Mouse (Mus musculus) regulatory T cell (primary cell): Measurements from ENCODE around the gene Lat.
"Not testable (repeated sequence)": the region's sequence is repeated elsewhere in the genome, so short reads cannot be mapped to it uniquely, and the experiment has no call there.

Experiments used
- in situ Hi-C: fragments of 300-600 bp; cut with MboI, MseI; formaldehyde crosslinking; loops from one replicate; pipeline ENCODE4 v1.15.1; 2025; ENCODE audit warnings: high pct_unique_total_duplicates

Gene Lat

DNA sequence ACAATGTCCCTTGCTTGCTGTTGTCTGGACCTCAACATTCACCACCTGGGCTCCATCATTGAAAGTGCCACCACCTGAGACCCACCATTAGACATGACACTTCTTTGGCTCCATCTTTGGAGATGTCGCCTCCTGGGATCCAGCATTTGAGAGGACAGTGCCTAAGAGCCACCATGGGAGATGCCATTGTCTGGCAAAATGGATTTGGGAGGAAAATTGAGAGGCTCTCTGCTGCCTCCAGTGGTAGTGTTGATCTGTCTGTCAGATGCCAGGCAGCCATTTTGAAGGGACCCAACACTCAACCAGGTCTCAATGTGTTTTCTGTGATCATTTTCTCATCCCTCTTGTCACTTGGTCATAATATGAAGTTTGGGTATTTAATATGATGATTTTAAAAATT is 33.8 kb downstream of the Lat start:
- in situ Hi-C loops, result no loop called here

DNA sequence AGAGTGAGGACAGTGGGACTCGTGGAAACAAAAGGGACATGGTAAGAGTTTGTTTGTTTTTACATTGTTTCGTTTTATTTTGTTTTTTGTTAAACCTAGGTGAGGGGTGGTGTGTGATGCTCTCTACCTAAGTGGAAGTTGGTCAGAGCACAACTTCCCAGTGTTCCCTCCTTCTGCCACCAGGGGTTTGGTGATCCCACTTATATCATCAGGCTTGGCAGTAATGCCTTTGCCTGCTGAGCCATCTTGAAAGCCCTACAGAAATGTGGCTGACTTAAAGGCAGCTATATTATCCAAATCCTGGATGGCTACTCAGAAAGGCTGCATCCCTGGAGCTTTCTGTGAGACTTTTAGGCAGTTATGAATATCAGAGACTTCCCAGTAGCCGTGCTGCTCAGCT is 36.7 kb downstream of the Lat start:
- in situ Hi-C loops, result loop anchor here (5.0 kb wide), 1 partner anchor 35 kb away; the partner anchor contains the start of gene Lat

DNA sequence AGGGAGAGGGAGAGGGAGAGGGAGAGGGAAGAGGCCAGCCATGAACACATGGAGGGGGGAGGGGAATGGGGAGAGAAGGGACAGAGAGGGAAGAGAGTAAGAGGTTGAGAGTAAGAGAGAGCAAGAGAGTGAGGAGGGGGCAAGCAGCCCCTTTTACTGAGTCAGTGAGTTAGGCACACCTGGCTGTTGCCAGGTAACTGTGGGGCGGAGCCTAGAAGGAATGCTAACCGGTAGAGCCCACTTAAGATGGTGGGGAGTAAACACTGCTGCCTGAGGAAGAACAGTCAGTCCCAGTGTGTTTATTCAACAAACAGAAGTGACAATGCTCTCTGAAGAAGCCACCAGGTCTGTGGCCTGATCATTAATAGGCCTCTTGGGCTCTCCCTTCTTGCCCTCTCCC is 38.7 kb downstream of the Lat start:
- in situ Hi-C loops, result loop anchor here (5.0 kb wide), 1 partner anchor 37 kb away; the partner anchor contains the start of gene Lat

DNA sequence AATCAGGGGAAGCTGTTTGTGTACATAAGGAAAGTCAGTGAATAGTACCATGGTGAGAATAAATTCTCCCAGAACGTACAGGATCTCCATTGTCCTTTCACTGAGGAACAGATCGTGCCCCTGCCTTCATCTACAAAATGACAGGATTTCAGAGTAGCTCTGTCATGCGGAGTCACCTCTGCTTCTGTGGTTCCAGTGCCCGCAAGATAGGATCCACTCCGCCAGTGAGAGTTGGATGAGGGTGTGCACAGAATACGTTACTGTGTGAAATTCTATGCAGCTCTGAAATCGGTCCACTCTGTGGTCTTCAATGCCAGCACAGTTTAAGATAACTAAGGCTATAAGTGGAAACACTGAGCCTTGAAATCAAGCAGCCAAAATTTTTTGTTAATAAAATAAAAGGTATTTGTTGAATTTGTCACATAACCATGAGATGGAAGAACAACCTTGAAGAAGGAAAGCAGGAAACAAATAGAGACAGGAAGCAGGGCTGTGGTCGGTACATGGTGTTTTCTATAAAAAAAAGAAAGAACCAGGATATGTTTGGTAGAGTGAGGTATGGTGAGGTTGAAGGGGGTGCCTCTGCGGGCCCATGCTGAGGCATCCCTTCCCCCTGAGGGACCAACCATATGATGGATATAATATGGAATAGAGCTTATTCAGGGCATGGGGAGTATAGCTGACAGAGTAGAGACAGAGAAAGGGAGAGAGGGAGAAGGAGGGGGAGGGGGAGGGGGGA is 39.3 kb downstream of the Lat start:
- in situ Hi-C loops, result loop anchor here (5.0 kb wide), 1 partner anchor 37 kb away; the partner anchor contains the start of gene Lat

DNA sequence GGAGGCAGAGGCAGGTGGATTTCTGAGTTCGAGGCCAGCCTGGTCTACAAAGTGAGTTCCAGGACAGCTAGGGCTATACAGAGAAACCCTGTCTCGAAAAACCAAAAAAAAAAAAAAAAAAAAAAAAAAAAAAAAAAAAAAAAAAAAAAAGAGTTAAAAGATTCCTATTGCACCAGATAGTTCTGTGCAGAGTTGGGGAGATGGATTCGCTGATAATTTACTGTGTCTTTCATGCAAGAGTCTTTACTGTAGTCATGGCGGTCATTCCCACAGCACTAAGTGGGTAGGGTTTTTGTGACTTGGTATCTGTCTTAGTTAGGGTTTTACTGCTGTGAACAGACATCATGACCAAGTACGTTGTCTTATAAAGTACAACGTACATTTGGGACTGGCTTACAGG is 40.5 kb downstream of the Lat start:
- in situ Hi-C loops, result not testable (repeated sequence)

DNA sequence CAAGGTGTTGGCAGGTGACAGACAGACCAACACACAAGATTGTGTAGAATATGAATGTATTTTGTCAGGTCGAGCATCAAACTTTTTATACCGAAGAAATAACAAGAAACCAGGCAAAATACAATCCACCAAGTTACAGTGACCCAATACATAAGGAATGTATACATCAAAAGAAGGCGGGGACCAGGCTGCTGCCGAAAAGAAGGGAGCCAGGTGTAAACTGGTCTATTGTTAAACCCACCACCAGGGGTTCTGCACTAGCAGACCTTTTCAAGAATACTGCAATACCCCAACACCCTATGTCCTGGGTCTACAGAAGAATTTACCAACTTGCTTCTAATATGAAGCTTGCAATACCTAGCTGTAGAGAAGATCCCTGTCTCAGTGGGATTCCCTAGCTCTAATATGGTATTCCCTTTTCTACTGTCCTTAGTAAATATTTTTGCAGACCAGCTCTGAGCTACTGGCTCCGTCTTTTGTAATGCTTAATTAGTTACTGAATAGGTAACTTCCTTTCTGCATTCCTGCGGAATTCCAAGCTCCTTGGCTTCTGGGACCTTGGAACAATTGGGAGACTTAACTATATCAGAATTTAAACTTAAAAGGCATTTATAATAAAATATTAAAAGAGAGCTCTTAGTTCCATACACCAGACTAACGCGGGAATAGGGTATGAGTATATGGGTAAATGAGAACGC is 43.6 kb downstream of the Lat start:
- in situ Hi-C loops, result not testable (repeated sequence)

DNA sequence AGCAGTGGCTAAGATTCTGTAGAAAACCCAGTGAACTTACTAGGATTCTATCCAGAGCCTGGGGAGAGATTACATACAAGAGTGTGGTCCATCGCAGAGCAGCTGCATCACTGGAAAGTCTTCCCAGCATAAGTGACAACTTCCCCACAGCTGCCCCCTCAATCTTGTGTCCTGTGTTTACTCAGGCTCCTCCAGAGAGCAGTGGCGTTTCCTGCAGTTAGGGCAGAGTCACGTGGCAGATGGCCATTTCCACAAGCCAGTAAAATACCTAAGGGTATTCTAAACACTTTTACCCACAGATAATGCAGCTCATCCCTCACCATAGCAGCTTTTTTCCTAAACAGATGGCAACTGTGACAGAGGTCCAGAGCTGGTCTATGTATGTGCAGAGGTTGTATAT is 44.6 kb downstream of the Lat start:
- in situ Hi-C loops, result no loop called here

DNA sequence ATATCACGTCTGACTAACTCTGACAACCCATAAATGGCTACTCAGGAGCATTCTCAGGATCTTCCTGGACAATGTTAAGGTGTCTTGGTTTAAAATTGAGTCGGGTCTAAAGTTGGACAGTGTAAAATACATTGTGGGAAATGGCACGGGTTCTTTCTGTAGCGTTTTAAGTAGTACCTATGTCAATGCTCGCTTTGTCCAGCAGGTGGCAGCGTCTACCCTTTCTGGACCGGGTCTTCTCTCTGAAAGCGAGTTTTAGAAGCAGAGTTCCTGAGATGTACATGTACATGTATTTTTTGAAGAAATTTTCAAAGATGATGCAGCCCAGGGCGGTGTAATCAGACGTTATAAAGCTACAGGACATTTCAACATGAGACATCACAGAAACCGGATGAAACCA is 45.6 kb downstream of the Lat start:
- in situ Hi-C loops, result no loop called here

DNA sequence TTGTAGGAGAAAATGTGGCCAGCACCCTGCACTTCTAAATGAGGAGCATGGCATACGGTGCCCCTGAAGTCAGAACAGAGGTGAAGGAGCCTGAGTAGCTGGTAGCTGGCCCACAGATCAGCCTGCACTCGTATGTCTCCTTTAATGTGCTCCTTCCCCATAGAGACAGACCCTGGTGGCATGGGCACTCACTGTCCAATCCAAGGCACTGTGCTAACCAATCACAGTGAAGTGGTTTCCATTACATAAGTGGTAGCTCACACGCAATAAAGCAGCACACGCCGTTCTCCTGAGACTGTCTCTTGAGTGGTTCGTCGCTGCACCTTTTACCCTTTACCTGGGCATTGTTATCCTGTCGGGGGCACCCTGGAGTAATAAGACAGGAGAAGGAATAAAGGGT is 55.1 kb downstream of the Lat start:
- in situ Hi-C loops, result loop anchor here (10.0 kb wide), 1 partner anchor 291 kb away; no protein-coding TSS in a partner anchor
